Mouse (Mus musculus) macrophage (primary cell): Measurements from ENCODE around the gene H2-Aa. TPM values are rescaled to one million over a fixed set of nuclear protein-coding genes. Genes with fewer than 3 reads are reported as not detected.

Source experiments
- H3K27ac ChIP-seq: fragments of 350-480 bp; formaldehyde crosslinking; 2 replicates; pipeline ENCODE4 v1.9.0; 2021
- H3K36me3 ChIP-seq: fragments of 350-480 bp; formaldehyde crosslinking; 2 replicates; pipeline ENCODE4 v1.9.0; 2021; ENCODE audit errors: inconsistent target
- H3K4me3 ChIP-seq: fragments of 350-480 bp; formaldehyde crosslinking; 2 replicates; pipeline ENCODE4 v1.9.0; 2021; ENCODE audit errors: inconsistent target
- H3K79me2 ChIP-seq: fragments of 350-480 bp; formaldehyde crosslinking; 2 replicates; pipeline ENCODE4 v1.9.0; 2021; ENCODE audit errors: inconsistent target
- WGBS: methylation state at CpG from one replicate; pipeline ENCODE4 v1.1.7; 2026; ENCODE audit warnings: inconsistent platforms; ENCODE audit not compliant: missing documents; 5-methylcytosine and 5-hydroxymethylcytosine counted together
- polyA plus RNA-seq: library from polyadenylated mRNA; stranded (reverse); fragments of 250-400 nt; gene quantifications from 3 replicates; pipeline ENCODE4 v1.2.4, GENCODE M21; 2018; ENCODE audit warnings: inconsistent platforms

Gene H2-Aa
- polyA plus RNA-seq, 1 experiment from 2014 or later: 116 TPM

DNA sequence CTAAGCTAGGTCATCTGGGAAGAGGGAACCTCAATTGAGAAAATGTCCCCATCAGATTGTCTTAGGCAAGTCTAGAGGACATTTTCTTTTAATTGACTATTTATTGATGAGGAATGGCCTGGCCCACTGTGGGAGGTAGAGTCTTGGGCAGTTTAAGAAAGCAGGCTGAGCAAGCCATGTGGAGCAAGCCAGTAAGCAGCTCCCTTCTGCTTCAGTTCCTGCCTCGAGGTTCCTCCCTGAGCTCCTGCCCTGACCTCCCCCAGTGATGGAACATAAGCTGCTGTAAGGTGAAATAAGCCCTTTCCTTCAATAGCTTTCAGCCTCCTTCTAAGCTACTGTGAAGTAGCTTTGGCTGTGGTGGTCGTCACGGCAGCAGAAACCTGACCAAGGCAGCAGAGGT lies 49.9 kb downstream of the H2-Aa start:
- Histone ChIP-seq H3K27ac (no peak overlapping the region), H3K79me2 (no peaks in the 10 kb centered on the region), H3K36me3 (no peaks in the 10 kb centered on the region), H3K4me3 (no peak overlapping the region)
- 84% methylated on average over 3 of the region's 3 CpGs for WGBS

DNA sequence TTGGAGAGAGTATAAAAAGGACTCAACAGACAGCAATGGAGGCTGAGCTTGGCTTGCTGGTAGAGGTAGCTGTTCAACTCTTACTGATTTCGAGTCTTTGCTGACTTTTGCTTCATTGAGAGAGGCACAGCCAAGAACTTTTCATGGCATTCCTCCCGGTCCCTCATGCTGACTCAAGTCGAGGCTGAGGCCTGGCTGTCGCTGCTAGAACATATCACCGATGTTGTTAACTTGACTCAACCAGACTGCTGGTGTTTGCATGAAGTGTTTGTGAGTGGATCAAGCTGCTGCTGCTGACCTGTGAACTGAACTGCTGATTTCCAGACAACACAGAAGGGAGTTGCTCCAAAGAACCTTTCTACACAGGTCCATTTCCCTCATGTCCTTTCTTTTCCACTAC lies 50.9 kb downstream of the H2-Aa start:
- H3K27ac ChIP-seq: no peak overlapping the region
- no peaks in the 10 kb centered on the region for H3K36me3 ChIP-seq
- H3K79me2 ChIP-seq: no peaks in the 10 kb centered on the region
- 94% methylated on average over 5 of the region's 5 CpGs for WGBS
- H3K4me3 ChIP-seq: no peak overlapping the region

DNA sequence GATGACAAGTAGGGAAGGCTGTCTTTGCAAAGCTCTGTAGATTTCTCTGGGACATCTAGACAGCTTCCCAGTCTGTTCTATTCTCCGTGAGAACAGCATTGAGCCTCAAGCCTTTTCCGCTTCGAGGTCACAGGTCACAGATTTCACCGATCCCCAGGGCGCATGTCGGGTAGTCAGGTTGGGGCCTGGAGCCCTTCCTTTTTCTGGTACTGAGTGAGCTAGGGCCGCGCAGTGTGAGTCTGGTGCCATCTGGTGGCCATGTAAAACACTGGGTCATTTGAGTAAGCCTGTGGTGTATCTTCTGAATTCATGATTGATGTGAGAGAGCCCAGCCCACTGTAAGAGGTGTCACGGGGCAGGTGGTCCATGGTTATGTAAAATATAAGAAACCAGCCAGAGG lies 52.7 kb downstream of the H2-Aa start:
- WGBS: 0% methylated on average over 8 of the region's 9 CpGs
- Histone ChIP-seq H3K79me2 (no peaks in the 10 kb centered on the region), H3K27ac (no peak overlapping the region), H3K4me3 (no peak overlapping the region), H3K36me3 (no peaks in the 10 kb centered on the region)

Other genes with a start within 250 kb of the H2-Aa start
- gene Col11a2, start 248.4 kb downstream of the H2-Aa start, polyA plus RNA-seq: 0.79 to 1.6 TPM (median 1.2 TPM) in 3 replicates
- gene H2-Oa, start 195.5 kb downstream of the H2-Aa start, polyA plus RNA-seq: 0.25 to 1.4 TPM (median 0.62 TPM) in 3 replicates
- gene H2-DMa, start 168.3 kb downstream of the H2-Aa start, polyA plus RNA-seq: 19.1 to 57.0 TPM (median 47.3 TPM) in 3 replicates
- 130 to 435 TPM (median 155 TPM) in 3 replicates for gene Brd2, start 165.2 kb downstream of the H2-Aa start, polyA plus RNA-seq
- 1.2 to 2.2 TPM (median 1.8 TPM) in 3 replicates for gene H2-DMb2, start 144.5 kb downstream of the H2-Aa start, polyA plus RNA-seq
- 26.4 to 54.6 TPM (median 34.2 TPM) in 3 replicates for gene H2-DMb1, start 134.8 kb downstream of the H2-Aa start, polyA plus RNA-seq
- 42.0 to 121 TPM (median 79.2 TPM) in 3 replicates for gene Tap1, start 100.3 kb downstream of the H2-Aa start, polyA plus RNA-seq
- 38.9 to 88.0 TPM (median 49.9 TPM) in 3 replicates for gene Psmb9, start 100.1 kb downstream of the H2-Aa start, polyA plus RNA-seq
- gene Psmb8, start 90.1 kb downstream of the H2-Aa start, polyA plus RNA-seq: 147 to 329 TPM (median 288 TPM) in 3 replicates
- 26.1 to 58.7 TPM (median 37.6 TPM) in 3 replicates for gene Tap2, start 84.3 kb downstream of the H2-Aa start, polyA plus RNA-seq
- 0.15 to 0.41 TPM (median 0.33 TPM) in 3 replicates for gene H2-Ob, start 48.9 kb downstream of the H2-Aa start, polyA plus RNA-seq
- 88.0 to 180 TPM (median 145 TPM) in 3 replicates for gene H2-Ab1, start 30.1 kb downstream of the H2-Aa start, polyA plus RNA-seq
- 73.4 to 224 TPM (median 73.4 TPM) in 3 replicates for gene H2-Eb1, start 18.0 kb upstream of the H2-Aa start, polyA plus RNA-seq
- 0.08 to 0.53 TPM (median 0.17 TPM) in 3 replicates for gene H2-Eb2, start 37.8 kb upstream of the H2-Aa start, polyA plus RNA-seq
- 0.12 to 0.34 TPM (median 0.14 TPM) in 3 replicates for gene Btnl2, start 67.0 kb upstream of the H2-Aa start, polyA plus RNA-seq
- gene Btnl1, start 89.3 kb upstream of the H2-Aa start, polyA plus RNA-seq: not detected in 3 replicates
- 0.40 TPM in 1 of 3 replicates, not detected in the others for gene BC051142, start 111.0 kb upstream of the H2-Aa start, polyA plus RNA-seq
- gene Btnl4, start 189.5 kb upstream of the H2-Aa start, polyA plus RNA-seq: 0.16 TPM in 1 of 3 replicates, not detected in the others
- gene Btnl6, start 229.5 kb upstream of the H2-Aa start, polyA plus RNA-seq: 0.09 to 0.27 TPM in 2 of 3 replicates, not detected in the other